Mouse (Mus musculus) MEL (cell line): ENCODE results near the gene Cyp4f16. TPM values are rescaled to one million over a fixed set of nuclear protein-coding genes. Genes with fewer than 3 reads are reported as not detected.

Source experiments
- DNase-seq: peaks from one replicate; pipeline ENCODE4 v3.0.0; 2011; ENCODE audit warnings: low read depth, low spot score
- H3K27ac ChIP-seq: 2 replicates; pipeline ENCODE4 v1.5.1; 2012; ENCODE audit warnings: low read depth, mild to moderate bottlenecking, control low read depth, low read length, moderate library complexity; ENCODE audit not compliant: control insufficient read depth
- H3K27me3 ChIP-seq, 2 experiments: fragments of 150-350 bp in 1 of 2; sonication (generic) in 1 of 2; 2 replicates each; pipeline ENCODE4 v1.6.1; 2012; ENCODE audit warnings: low read length in 2 of 2, mild to moderate bottlenecking in 2 of 2, improper control_type of control experiment in 1 of 2, moderate library complexity in 1 of 2; ENCODE audit not compliant: insufficient read depth in 2 of 2, control insufficient read depth in 1 of 2
- H3K36me3 ChIP-seq, 2 experiments: 2 replicates each; pipeline ENCODE4 v1.6.1; 2012 to 2014; ENCODE audit warnings: low read length in 2 of 2, improper control_type of control experiment in 1 of 2, inconsistent platforms in 1 of 2, mild to moderate bottlenecking in 1 of 2; ENCODE audit not compliant: insufficient read depth in 2 of 2, control insufficient read depth in 1 of 2
- H3K4me1 ChIP-seq, 2 experiments: fragments of 150-350 bp in 1 of 2; sonication (generic) in 1 of 2; 2 replicates each; pipeline ENCODE4 v1.6.1; 2012; ENCODE audit warnings: low read length in 2 of 2, improper control_type of control experiment in 1 of 2, mild to moderate bottlenecking in 1 of 2; ENCODE audit not compliant: insufficient read depth in 2 of 2, control insufficient read depth in 1 of 2
- H3K4me3 ChIP-seq, 2 experiments: fragments of 150-350 bp in 1 of 2; sonication (generic) in 1 of 2; 2 replicates each; pipeline ENCODE4 v1.5.1; 2012; ENCODE audit warnings: low read depth in 2 of 2, low read length in 2 of 2, mild to moderate bottlenecking in 2 of 2, moderate library complexity in 2 of 2, control low read depth in 1 of 2, improper control_type of control experiment in 1 of 2; ENCODE audit not compliant: control insufficient read depth in 1 of 2, insufficient read depth in 1 of 2
- H3K79me2 ChIP-seq: 2 replicates; pipeline ENCODE4 v1.6.1; 2012; ENCODE audit warnings: mild to moderate bottlenecking, low read length, moderate library complexity; ENCODE audit not compliant: control insufficient read depth, poor library complexity, insufficient read depth
- H3K9ac ChIP-seq: 2 replicates; pipeline ENCODE4 v1.6.1; 2012; ENCODE audit warnings: low read depth, mild to moderate bottlenecking, control low read depth, low read length, moderate library complexity; ENCODE audit not compliant: control insufficient read depth, poor library complexity, severe bottlenecking
- H3K9me3 ChIP-seq: fragments of 150-350 bp; sonication (generic); replicated peaks from 2 replicates; pipeline ENCODE4 v1.6.1; 2012; ENCODE audit warnings: mild to moderate bottlenecking, low read length, improper control_type of control experiment, moderate library complexity; ENCODE audit not compliant: insufficient read depth
- CHD2 ChIP-seq: IDR thresholded peaks from 2 replicates; pipeline ENCODE4 v1.6.1; 2011; ENCODE audit warnings: low read length, improper control_type of control experiment
- GABPA ChIP-seq: IDR thresholded peaks from 2 replicates; pipeline ENCODE4 v1.6.1; 2012; ENCODE audit warnings: low read depth, mild to moderate bottlenecking, inconsistent platforms, low read length, improper control_type of control experiment, moderate library complexity
- GATA1 ChIP-seq: IDR thresholded peaks from 2 replicates; pipeline ENCODE4 v1.6.1; 2011; ENCODE audit warnings: low read depth, low read length, improper control_type of control experiment
- KAT2A ChIP-seq: conservative IDR thresholded peaks from 2 replicates; pipeline ENCODE4 v1.6.1; 2012; ENCODE audit warnings: low read depth, low read length, improper control_type of control experiment, inconsistent platforms
- MAFK ChIP-seq: IDR thresholded peaks from 2 replicates; pipeline ENCODE4 v1.6.1; 2011; ENCODE audit warnings: low read depth, mild to moderate bottlenecking, low read length, improper control_type of control experiment, borderline replicate concordance
- MYB ChIP-seq: IDR thresholded peaks from 2 replicates; pipeline ENCODE4 v1.6.1; 2011; ENCODE audit warnings: mild to moderate bottlenecking, low read depth, low read length, improper control_type of control experiment
- NRF1 ChIP-seq: IDR thresholded peaks from 2 replicates; pipeline ENCODE4 v1.6.1; 2014; ENCODE audit warnings: low read depth, mild to moderate bottlenecking, inconsistent platforms, low read length, improper control_type of control experiment, moderate library complexity; ENCODE audit not compliant: poor library complexity, insufficient read depth, severe bottlenecking
- POLR2AphosphoS2 ChIP-seq: IDR thresholded peaks from 2 replicates; pipeline ENCODE4 v1.6.1; 2011; ENCODE audit warnings: low read length, improper control_type of control experiment
- RAD21 ChIP-seq: IDR thresholded peaks from 2 replicates; pipeline ENCODE4 v1.6.1; 2011; ENCODE audit warnings: mild to moderate bottlenecking, low read depth, low read length, improper control_type of control experiment
- RCOR1 ChIP-seq: IDR thresholded peaks from 2 replicates; pipeline ENCODE4 v1.6.1; 2012; ENCODE audit warnings: low read depth, mild to moderate bottlenecking, inconsistent platforms, low read length, improper control_type of control experiment
- SIN3A ChIP-seq: IDR thresholded peaks from 2 replicates; pipeline ENCODE4 v1.6.1; 2012; ENCODE audit warnings: low read length, improper control_type of control experiment, inconsistent platforms
- TBP ChIP-seq: IDR thresholded peaks from 2 replicates; pipeline ENCODE4 v1.8.0; 2011; ENCODE audit warnings: low read depth, low read length, improper control_type of control experiment
- USF2 ChIP-seq, 2 experiments: IDR thresholded peaks; 2 replicates each; pipeline ENCODE4 v1.6.1; 2011 to 2012; ENCODE audit warnings: improper control_type of control experiment in 2 of 2, low read length in 2 of 2, borderline replicate concordance in 1 of 2, inconsistent platforms in 1 of 2, low read depth in 1 of 2, mild to moderate bottlenecking in 1 of 2; ENCODE audit not compliant: insufficient read depth in 1 of 2
- ZKSCAN1 ChIP-seq: IDR thresholded peaks from 2 replicates; pipeline ENCODE4 v1.6.1; 2012; ENCODE audit warnings: low read depth, mild to moderate bottlenecking, inconsistent platforms, low read length, improper control_type of control experiment, moderate library complexity
- ZMIZ1 ChIP-seq: IDR thresholded peaks from 2 replicates; pipeline ENCODE4 v1.6.1; 2012; ENCODE audit warnings: low read depth, mild to moderate bottlenecking, inconsistent platforms, low read length, improper control_type of control experiment, moderate library complexity
- polyA plus RNA-seq, 2 experiments: library from polyadenylated mRNA; stranded (reverse) in 1 of 2; unstranded in 1 of 2; fragments of >175 nt in 1 of 2; fragments of >200 nt in 1 of 2; gene quantifications; 2 replicates each; pipeline versions ENCODE4 v1.2.1 to v1.2.4; 2012; ENCODE audit warnings: low replicate concordance in 2 of 2, low read depth in 1 of 2; ENCODE audit not compliant: insufficient read length in 2 of 2, insufficient read depth in 1 of 2, missing spikeins in 1 of 2
- total RNA-seq: library from RNA; depleted of rRNA; stranded (reverse); fragments of 300-350 nt; gene quantifications from 2 replicates; pipeline ENCODE4 v1.2.3, GENCODE M21; 2012

The Cyp4f16 gene
- total and polyA plus RNA-seq, 3 experiments, result 5.7 to 10.0 TPM; not detected in 1

DNA sequence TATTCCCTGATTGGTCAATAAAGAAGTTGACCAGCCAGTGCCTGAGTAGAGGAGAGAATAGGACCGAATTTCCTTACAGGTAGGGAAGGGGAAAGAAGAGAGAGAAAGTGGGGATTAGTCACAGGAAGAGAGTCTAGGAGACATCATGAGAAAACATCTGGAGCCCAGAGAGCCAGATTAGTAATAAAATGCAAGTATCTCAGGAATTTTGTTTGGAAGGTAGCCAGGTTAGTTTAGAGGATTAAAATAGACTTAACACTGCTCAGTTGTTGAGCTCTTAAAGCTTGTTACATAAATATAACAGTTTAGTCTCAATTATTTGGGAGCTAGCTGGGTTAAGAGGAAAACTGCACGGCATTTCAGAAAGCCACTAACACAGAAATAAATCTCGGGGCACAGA, 35.3 kb upstream of the Cyp4f16 start:
- Histone ChIP-seq H3K36me3 (peaks cover 0 to 2% of the 10 kb centered on the region in 2 experiments; a peak in 1 of 4 replicates), H3K4me1 (peaks cover 3 to 4% of the 10 kb centered on the region in 2 experiments), H3K9ac (no peak overlapping the region), H3K79me2 (no peaks in the 10 kb centered on the region; the same call in 1 of the 2 replicates), H3K27me3 (peaks cover 0 to 1% of the 10 kb centered on the region in 2 experiments; a peak in 1 of 4 replicates), H3K4me3 (no peak overlapping the region), H3K27ac (no peak overlapping the region), H3K9me3 (no peaks in the 10 kb centered on the region)
- no peak for DNase-seq
- no peak for TF ChIP-seq RCOR1
- TF ChIP-seq CHD2, result no peak
- no peak for TF ChIP-seq TBP
- no peak for TF ChIP-seq KAT2A
- TF ChIP-seq SIN3A, result no peak
- no peak for TF ChIP-seq MYB
- TF ChIP-seq ZMIZ1, result no peak
- no peak for TF ChIP-seq GATA1
- no peak for TF ChIP-seq NRF1
- TF ChIP-seq ZKSCAN1, result no peak
- TF ChIP-seq MAFK, result no peak
- TF ChIP-seq POLR2AphosphoS2, result no peak

DNA sequence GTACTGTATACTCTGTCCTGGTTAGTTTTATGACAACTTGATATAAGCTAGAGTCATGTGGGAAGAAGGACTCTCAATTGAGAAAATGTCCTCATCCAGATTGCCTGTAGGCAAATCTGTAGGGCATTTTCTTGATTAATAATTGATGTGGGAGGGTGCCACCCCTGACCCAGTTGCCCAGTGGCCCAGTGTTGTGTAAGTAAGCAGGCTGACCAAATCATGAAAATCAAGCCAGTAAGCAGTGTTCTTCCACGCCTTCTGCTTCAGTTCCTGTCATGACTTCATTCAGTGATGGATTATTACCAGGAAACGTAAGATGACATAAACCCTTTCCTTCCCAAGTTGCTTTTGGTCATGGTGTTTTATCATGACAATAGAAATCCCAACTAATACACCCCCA, 33.2 kb upstream of the Cyp4f16 start:
- Histone ChIP-seq H3K27ac (no peak overlapping the region), H3K9me3 (no peaks in the 10 kb centered on the region), H3K36me3 (peaks cover 0 to 2% of the 10 kb centered on the region in 2 experiments; a peak in 1 of 4 replicates), H3K4me1 (peaks cover 3 to 8% of the 10 kb centered on the region in 2 experiments), H3K4me3 (no peak overlapping the region), H3K79me2 (no peaks in the 10 kb centered on the region; the same call in 1 of the 2 replicates), H3K9ac (no peak overlapping the region), H3K27me3 (peaks cover 0 to 1% of the 10 kb centered on the region in 2 experiments; a peak in 1 of 4 replicates)
- no peak for TF ChIP-seq RAD21
- TF ChIP-seq SIN3A, result no peak
- TF ChIP-seq TBP, result no peak
- no peak for TF ChIP-seq USF2 (IDR thresholded peaks at IDR 0.05; ENCODE audit: borderline replicate concordance in 1 of 2, insufficient read depth in 1 of 2, low read depth in 1 of 2, low read length in 2 of 2)
- TF ChIP-seq GATA1, result no peak
- no peak for TF ChIP-seq GABPA
- no peak for DNase-seq
